Mouse (Mus musculus) lung, postnatal 36 days (tissue): ENCODE data around the gene Fxyd2.

ENCODE experiments used
- DNase-seq: peaks from one replicate; pipeline ENCODE4 v3.0.0; 2022; ENCODE audit warnings: mixed read lengths

Fxyd2 gene

DNA sequence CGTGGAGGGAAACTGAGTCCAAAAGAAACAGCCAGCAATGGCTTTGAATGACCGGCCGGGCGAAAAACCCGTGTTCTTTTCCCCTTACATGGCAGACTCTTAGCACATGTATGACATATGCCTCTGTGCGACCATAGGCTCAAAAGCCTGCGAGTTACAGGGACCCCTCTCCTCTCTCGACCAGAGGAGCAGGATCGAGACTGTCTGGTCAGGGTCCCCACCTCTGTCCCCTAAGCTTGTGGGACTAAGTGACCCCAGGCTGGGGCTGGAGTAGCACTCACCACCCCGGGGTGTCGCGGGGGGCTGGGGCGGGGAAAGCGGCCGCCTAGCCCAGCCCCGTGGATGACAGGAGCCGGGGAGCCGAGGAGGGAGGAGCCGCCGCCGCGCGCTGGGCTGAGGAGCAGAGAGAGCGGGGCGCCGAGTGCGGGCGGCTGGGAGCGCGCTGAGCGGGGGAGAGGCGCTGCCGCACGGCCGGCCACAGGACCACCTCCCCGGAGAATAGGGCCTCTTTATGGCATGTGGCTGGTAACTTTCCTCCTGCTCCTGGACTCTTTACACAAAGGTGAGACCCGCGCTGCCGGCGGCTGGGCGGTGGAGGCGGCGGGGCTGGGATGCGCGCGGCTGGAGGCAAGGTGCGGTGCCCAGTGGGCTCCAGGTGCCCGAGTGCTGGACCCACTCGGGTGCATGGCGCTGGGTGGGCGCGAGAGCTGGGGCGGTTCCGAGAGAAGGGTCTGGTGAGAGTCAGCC lies 30.7 kb downstream of the Fxyd2 start:
- DNase-seq: no peak

DNA sequence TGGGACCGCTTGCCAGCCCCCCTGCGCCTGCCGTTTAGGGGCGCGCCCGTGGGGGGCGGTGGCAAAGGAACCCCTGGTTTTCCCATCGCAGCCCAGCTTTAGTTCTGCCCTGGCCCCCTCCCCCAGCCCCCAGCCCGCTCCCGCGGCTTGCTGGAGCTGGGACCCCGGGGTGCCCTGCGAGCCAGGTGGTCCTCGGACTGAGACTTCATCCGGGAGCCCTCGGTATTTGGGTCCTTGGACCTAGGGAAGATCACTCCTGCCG lies 31.2 kb downstream of the Fxyd2 start:
- no peak for DNase-seq

DNA sequence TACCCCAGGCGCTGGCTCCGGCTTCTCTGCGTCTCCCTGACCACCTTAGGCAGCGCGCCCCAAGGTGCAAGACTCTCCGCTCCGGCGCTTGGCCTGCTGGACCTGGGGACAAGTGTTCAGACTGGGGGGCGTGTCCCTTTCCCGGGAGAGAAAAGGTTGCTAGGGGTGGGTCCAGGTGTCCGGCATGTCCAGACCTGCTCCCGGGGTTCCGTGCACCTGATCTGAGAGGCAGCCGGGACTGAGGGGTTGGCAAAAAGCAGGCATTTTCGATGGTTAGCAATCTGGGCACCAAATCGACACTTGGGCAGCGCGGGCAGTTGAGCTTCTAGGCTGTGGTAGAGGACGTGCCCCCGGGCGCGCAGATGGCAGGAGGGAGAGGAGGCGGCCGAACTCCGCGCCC lies 31.7 kb downstream of the Fxyd2 start:
- DNase-seq: peak; percentile 19

DNA sequence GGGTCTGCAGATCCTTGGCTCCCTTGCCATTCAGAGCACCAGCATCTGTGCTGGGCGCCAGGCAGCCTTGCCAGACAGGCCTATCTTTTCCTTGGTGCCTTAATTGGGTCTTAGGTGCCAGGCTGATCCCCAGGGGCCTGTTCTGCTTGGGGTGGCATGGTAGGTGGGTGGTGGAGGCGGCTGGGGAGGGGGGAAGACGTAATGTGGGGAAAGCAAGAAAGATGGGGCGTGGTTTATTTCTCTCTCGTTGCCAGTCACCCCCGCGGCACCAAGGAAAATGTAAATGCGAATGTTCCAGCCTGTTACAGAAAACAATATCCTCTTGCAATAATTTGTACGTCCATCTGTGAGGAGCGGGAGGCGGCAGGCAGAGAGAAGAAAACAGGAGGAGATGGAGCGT lies 33.2 kb downstream of the Fxyd2 start:
- no peak for DNase-seq

DNA sequence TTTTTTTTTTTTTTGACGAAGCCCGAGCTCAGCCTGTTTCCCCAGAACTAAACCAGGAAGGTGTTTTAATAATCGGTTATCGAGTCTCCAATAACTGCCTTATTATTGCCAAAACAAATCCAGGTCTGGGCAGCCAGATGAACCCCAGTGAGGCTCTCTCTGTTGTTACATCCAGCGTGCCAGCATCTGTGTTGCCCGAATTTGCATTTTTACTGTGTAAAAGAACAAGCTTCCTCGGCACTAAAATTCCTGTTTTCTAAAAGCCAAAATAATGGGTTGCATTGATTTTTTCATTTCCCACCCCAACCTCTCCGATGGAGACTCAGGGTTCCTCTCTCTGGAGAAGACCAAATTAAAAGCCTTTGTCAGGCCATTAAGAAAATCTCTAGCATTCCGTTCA lies 33.6 kb downstream of the Fxyd2 start:
- DNase-seq: no peak

DNA sequence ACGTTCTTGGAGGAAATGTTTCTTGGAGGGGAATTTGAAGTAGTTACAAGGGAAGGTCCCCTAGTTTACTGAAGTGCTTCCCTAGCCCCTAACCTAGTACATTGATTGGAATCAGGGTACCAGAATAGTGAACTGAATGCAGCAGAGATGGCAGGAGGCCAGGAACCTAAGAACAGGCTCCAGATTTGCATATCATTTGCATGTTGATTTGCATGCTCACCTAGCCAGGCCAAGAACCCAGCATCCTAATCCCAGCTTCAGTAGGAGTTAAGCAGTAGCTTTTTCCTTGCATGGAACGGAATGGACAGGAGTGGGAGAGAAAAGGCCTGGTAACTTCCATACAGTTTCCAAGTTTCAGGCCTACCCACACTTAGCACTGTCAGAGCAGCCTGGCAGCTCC lies 34.7 kb downstream of the Fxyd2 start:
- no peak for DNase-seq

DNA sequence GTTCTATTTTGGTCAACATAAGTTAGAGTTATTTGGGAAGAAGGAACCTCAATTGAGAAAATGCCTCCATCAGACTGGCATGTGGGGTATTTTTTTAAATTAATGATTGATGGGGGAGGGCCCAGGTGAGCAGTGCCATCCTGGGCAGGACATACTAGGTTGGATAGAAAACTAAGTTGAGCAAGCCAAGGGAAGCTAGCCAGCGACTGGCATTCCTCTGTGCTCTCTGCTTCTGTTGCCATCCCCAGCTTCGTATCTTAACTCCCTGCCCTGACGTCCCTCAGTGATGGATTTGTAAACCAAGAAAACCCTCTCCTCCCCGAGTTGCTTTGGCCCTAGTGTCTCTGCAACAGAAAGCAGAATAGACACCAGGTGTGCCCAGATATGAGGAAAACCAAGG lies 39.6 kb downstream of the Fxyd2 start:
- no peak for DNase-seq

DNA sequence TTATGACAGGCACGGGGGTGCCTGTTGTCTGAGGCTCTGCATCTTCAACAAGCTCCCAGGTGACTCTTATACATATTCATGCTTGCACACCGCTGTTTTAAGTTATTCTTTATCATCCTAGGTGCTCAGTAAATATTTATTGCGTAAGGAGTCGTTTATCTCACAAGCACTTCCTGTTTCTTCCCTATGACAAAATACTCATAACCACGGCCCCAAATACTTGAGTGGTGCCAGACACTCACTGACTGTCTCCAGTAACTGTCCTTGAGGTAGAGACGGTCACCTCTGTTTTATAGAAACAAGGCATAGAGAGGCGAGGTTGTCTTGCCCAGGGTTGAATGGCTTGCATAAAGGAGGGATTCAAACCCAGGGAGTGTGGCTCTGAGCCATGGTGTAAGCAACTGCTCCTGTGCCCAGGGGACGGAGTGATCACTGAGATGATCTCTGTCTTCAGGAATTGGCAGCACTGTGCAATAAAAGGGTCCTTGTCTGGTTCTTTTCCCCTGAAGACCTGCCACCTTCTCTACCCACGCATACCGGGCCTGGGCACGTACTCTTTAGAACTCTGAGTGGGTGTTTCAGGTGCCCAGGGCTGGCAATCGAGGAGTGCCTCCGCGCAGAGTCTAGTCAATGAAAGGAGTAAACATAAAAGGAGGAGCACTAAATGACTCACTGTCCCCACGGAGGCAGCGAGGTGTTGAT lies 40.8 kb downstream of the Fxyd2 start:
- no peak for DNase-seq

DNA sequence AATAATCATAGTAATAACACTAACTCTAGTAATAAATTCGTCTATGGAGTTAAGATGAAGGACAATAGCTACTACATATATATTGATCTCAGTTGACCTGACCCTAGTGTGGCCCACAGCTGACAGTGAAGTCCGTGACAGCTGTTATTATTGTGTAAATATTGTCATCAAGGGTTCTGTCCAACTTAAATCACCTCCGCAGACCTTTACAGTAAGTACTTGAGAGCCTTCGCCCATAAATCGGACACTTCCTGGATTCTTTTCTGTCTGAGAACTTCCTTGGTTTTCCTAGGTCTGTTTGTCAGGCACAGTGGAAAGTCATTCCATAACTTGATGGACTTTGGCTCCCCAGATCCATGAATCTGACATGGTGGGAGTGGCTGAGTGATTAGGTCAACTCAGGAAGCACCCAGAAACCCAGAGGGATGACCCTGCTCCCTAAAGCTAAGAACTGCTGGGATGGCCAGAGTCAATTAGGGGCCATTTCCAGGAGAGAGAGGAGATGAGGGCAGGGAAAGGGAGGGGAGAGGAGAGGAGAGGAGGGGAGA lies 44.9 kb downstream of the Fxyd2 start:
- DNase-seq: no peak

DNA sequence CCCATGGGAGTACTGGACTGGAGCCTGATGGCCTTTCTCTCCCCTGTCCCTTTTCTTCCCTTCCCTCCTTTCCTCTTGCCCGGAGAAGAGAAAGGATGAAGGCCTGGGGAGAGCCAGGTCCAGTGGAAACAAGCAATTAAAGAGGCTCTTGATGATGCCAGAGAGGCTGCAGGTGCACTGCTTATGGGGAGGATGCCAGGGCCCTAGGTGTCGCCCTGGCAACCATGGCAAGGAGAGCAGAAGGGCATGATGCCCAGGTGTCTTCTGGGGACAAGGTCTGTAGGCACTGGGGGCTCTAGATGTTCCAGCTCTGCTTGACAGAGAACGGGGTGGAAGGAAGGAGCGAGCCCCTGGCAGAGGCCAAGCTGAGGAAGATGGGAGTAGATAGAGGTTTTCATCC lies 50.2 kb downstream of the Fxyd2 start:
- no peak for DNase-seq

DNA sequence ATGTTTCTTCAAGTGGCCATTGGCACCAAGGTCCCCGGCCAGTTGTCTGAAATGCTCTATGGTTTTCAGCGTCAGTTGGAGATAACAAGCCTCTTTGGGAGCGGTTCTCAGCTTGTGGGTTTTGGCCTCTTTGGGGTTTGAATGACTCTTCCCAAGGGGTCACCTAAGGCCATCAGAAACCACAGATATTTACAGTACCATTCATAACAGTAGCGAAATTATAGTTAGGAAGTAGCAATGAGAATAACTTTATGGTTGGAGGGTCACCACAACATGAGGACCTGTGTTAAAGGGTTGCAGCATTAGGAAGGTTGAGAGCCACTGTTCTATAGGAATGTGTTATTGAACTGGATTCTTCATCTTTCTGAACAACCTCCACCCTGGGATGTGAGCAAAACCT lies 51.9 kb downstream of the Fxyd2 start:
- DNase-seq: no peak

DNA sequence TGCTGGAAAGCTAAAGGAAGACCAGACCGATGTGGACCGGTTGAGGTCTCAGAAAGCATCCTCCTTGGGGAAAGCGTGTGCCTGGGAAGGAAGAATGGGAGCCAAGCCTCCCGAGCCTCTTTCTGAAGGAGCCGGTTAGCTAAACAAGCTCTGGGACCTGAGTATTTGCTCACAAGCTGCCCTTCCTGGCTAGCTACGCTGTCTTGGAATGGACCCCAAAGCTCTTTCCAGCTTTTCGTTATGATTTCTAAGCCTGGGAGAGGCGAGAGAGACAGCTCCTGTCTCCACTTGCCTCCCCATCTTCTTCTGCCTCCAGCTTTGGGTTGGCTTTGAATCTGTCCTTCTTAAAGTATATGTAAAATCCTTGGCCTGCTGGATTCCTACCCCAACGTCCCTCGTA lies 54.6 kb downstream of the Fxyd2 start:
- DNase-seq: no peak

DNA sequence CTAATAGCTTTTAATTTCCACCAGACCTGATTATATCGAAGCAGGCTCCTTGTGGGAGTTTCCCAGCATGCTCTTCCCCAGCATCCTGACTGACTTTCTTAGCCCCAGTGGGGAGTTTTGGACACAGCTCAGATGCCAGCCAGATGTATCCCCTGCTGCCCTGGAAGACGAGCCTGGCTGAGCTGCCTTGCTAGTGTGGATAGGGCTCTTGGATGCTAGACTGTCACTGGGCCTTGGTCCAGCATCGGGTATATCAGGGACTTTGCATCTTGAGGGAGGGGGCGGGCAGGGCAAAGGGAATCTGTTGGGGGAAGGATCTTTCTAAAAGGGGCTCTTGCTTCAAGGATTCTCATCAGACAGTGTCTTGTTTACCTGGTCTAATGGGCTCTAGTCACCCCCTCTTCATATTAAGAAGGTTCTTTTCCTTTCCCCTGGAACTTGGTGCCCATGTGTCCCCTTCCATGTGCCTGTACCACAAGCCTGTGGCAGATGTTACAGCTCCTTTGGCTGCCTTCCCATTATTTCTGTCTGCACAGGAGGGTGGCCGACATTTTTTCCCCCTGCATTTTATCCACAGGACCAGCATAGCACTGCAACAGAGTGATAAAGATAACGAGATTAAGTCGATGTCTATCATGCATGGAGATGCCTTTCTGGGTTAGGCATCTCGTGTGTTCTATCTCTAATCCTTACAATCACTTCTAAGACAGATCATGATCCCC lies 55.6 kb downstream of the Fxyd2 start:
- no peak for DNase-seq

DNA sequence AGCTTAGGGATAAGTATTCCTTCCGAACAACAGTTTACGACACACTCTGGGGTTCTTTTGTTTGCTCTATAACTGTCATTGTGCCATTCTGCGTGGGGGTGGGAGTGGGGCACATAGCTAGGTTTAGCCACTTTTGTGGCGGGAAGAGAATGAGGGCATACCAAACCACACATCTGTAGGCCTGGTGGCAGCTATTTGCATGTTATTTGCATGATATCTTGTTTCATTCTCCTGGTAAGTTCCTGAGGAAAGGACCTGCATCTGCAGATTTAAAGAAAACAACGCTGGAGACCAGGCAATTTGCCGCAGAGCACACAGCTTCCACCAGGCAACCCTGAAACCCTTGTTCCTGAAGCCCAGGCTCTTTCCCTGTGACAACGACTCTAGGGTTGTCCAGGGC lies 57.7 kb downstream of the Fxyd2 start:
- no peak for DNase-seq

DNA sequence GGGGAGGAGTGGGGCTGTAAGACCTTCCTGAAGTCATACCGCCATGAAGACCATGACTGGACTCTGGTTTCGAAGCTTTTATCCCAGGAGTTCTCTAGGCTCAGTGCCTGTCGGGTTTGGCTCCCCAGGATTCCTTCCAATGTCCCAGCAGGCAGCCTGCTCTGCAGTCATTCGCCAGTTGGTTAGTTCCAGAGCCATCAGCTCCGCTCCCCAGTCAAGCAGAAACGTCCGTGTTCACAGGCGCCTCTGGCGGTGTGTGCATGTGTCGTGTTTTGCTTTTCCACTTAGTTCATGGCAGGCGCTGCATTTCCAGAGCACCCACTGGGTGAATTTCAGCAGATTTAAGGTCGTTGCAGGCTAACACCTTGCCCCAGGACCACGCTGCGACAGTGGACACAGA lies 58.9 kb downstream of the Fxyd2 start:
- no peak for DNase-seq
